Mouse (Mus musculus): Measurements from ENCODE around the gene Vmn2r47.
"Not testable (repeated sequence)": the region's sequence is repeated elsewhere in the genome, so short reads cannot be mapped to it uniquely, and the experiment has no call there.

Vmn2r47 gene

DNA sequence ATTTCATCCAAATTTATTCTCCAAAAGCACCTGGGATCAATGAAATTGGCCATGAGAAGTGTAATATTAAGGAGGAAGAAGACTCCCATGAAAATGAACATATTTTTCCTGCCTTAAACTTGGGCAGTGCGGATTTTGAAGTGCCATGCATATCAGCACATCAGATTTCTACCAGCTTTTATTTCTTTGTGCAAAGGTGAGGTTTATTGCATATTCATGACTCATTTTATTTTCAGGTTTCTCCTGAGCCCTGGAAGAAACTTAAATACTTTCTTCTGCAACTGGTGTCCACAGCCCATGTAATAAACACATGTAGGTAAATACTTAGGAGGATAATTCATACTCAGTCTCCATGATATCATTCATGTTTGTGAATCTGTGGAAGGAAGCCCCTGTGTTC, at the start of gene Vmn2r47:
Vmn2r47 (minus strand) TSS at position 101 of the 400 bp plus-strand sequence.
- not testable (repeated sequence) for DNase-seq (ENCODE audit: low read depth in 2 of 2, low spot score in 2 of 2)

DNA sequence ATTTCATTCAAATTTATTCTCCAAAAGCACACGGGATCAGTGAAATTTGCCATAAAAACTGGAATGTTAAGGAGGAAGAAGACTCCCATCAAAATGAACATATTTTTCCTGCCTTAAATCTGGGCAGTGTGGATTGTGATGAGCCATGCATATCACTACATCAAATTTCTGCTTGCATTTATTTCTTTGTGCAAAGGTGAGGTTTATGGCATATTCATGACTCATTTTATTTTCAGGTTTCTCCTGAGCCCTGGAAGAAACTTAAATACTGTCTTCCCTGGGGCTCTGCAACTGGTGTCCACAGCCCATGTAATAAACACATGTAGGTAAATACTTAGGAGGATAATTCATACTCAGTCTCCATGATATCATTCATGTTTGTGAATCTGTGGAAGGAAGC, 70.7 kb downstream of the Vmn2r47 start, which contains the start of gene Vmn2r46:
Vmn2r46 (minus strand) TSS at position 101 of the 400 bp plus-strand sequence.
- not testable (repeated sequence) for DNase-seq (ENCODE audit: low read depth in 2 of 2, low spot score in 2 of 2)

All from CD8-positive naive resting alpha-beta T cell, adult 2 months (primary cell).